Mouse (Mus musculus): ENCODE data around the gene Pdpk1. TPM values are rescaled to one million over a fixed set of nuclear protein-coding genes. Genes with fewer than 3 reads are reported as not detected.

Gene Pdpk1
- polyA plus RNA-seq, 1 experiment from 2014 or later, result 28.0 TPM

DNA sequence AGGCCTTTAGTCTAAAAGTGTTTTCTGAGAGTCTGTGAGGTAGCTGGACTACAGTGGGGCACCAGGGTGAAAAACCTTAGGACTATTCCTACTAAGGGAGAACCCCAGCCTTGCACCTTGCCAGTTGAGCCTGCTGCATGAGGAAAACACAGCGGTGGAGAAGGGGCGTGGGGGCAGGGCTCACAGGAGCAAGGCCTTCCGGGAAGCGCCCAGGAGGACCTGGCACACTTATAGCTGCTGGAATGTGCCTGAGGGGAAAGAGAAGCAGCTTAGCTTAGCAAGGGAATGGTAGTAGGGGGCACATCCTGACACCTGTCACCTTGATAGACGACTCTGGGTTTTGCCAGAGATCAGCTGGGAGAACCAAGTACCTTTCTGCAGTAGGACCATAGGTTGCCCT is 10.7 kb upstream of the Pdpk1 start:
- H3K27ac ChIP-seq (replicated peaks), result no peak overlapping the region
- ATAC-seq (ENCODE audit: low FRiP score, low TSS enrichment) (no peak), DNase-seq (ENCODE audit: low spot score) (no peak)
- WGBS, result 72% methylated on average over 5 of the region's 5 CpGs
- H3K9ac ChIP-seq (ENCODE audit: low read length), result no peak overlapping the region
- H3K4me2 ChIP-seq (replicated peaks; ENCODE audit: low read depth), result no peak overlapping the region
- H3K9me3 ChIP-seq (ENCODE audit: control insufficient read depth, low read length), result no peaks in the 10 kb centered on the region
- H3K4me1 ChIP-seq (replicated peaks; ENCODE audit: control insufficient read depth, insufficient read depth), result no peaks in the 10 kb centered on the region; the same call in none of the 2 replicates
- H3K36me3 ChIP-seq (ENCODE audit: control insufficient read depth, insufficient read depth, low read length), result peaks cover 4% of the 10 kb centered on the region; the same call in 1 of the 2 replicates
- no peaks in the 10 kb centered on the region for H3K27me3 ChIP-seq (ENCODE audit: control insufficient read depth, insufficient read depth, low read length)
- no peak for TF ChIP-seq EP300 (optimal IDR thresholded peaks at IDR 0.05)
- no peak for TF ChIP-seq CTCF (IDR thresholded peaks at IDR 0.05; ENCODE audit: low read depth)
- H3K4me3 ChIP-seq (ENCODE audit: low read depth, low read length), result no peak overlapping the region

DNA sequence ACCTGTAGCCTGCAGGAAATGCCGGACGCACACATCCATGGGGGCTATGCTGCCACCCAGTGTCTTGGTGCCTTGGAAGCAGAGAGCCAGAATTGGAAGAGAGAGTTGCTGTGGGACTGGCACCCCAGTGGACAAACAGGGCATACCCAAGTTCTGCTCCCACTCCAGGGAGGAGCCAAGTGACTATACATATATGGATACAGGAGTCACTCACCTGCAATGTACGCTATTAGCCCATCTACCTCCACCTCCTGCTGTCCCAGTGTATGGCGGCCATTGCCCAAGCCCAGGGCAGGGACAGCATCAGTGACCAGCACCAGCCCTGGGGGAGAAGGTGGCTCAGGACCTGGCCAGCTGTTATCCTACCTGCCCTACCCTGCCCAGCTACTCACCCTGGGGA is 6.8 kb upstream of the Pdpk1 start:
- ATAC-seq (ENCODE audit: low FRiP score, low TSS enrichment) (no peak), DNase-seq (ENCODE audit: low spot score) (peak; percentile 12)
- no peak overlapping the region for H3K27ac ChIP-seq (replicated peaks)
- H3K9me3 ChIP-seq (ENCODE audit: control insufficient read depth, low read length), result no peaks in the 10 kb centered on the region
- no peak for TF ChIP-seq EP300 (optimal IDR thresholded peaks at IDR 0.05)
- TF ChIP-seq CTCF (IDR thresholded peaks at IDR 0.05; ENCODE audit: low read depth), result 0 out of 2 replicates have a peak, but pooled peaks have one; percentile 7
- no peak overlapping the region for H3K4me3 ChIP-seq (ENCODE audit: low read depth, low read length)
- WGBS, result 95% methylated on average over 4 of the region's 4 CpGs
- no peaks in the 10 kb centered on the region for H3K27me3 ChIP-seq (ENCODE audit: control insufficient read depth, insufficient read depth, low read length)
- H3K9ac ChIP-seq (ENCODE audit: low read length), result no peak overlapping the region
- no peak overlapping the region for H3K4me2 ChIP-seq (replicated peaks; ENCODE audit: low read depth)
- H3K4me1 ChIP-seq (replicated peaks; ENCODE audit: control insufficient read depth, insufficient read depth), result no peaks in the 10 kb centered on the region; the same call in 1 of the 2 replicates
- H3K36me3 ChIP-seq (ENCODE audit: control insufficient read depth, insufficient read depth, low read length), result peaks cover 4% of the 10 kb centered on the region

DNA sequence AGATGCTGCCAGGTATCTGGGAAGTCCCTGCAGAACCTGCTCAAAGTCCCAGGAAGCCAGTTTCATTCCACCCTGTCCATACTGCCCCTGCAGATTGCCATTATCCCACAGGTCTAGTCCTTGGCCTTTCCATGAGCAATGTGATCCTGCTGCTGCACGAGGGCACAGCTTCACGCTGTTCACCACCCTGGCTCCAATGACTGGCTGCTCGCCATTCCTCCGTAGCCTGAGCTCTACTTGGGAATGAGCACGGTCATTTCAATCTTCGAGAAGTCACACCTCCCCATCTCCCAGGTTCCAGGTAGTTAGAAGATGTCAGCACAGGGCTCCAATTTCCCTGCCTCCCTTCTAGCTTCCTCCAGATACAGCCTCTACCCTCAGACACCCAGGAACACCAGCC is 6.4 kb upstream of the Pdpk1 start:
- Histone ChIP-seq H3K4me1 (replicated peaks; ENCODE audit: control insufficient read depth, insufficient read depth) (no peaks in the 10 kb centered on the region), H3K4me3 (ENCODE audit: low read depth, low read length) (no peak overlapping the region), H3K27me3 (ENCODE audit: control insufficient read depth, insufficient read depth, low read length) (no peaks in the 10 kb centered on the region), H3K9ac (ENCODE audit: low read length) (no peak overlapping the region), H3K4me2 (replicated peaks; ENCODE audit: low read depth) (no peak overlapping the region), H3K36me3 (ENCODE audit: control insufficient read depth, insufficient read depth, low read length) (peaks cover 4% of the 10 kb centered on the region), H3K27ac (replicated peaks) (no peak overlapping the region), H3K9me3 (ENCODE audit: control insufficient read depth, low read length) (no peaks in the 10 kb centered on the region)
- TF ChIP-seq CTCF (IDR thresholded peaks at IDR 0.05; ENCODE audit: low read depth), result no peak
- TF ChIP-seq EP300 (optimal IDR thresholded peaks at IDR 0.05), result no peak
- ATAC-seq (ENCODE audit: low FRiP score, low TSS enrichment) (no peak), DNase-seq (ENCODE audit: low spot score) (peak; percentile 9)
- WGBS, result 89% methylated on average over 6 of the region's 6 CpGs

DNA sequence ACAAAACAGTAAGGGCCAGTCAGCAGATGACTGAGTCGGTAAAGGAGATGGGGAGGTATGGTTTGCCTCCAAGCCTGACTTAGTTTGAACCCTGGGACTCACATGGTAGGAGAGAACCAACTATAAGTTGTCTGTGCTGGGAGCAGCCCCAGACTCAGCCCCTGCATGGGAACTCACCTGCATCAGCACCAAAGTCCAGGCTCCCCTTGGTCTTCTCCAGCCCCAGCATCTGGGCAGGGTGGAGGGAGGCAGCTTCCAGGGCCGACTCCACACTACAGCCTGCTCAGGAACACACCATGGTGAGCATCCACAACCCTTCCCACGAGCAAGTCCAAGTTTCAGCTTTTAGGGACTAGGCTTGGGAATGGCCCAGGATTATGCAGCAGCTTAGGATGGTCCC is 5.7 kb upstream of the Pdpk1 start:
- H3K9ac ChIP-seq (ENCODE audit: low read length), result no peak overlapping the region
- peaks cover 4% of the 10 kb centered on the region for H3K36me3 ChIP-seq (ENCODE audit: control insufficient read depth, insufficient read depth, low read length)
- no peaks in the 10 kb centered on the region for H3K9me3 ChIP-seq (ENCODE audit: control insufficient read depth, low read length)
- no peak overlapping the region for H3K4me3 ChIP-seq (ENCODE audit: low read depth, low read length)
- DNase-seq (ENCODE audit: low spot score), result no peak
- H3K27me3 ChIP-seq (ENCODE audit: control insufficient read depth, insufficient read depth, low read length), result no peaks in the 10 kb centered on the region
- no peak overlapping the region for H3K27ac ChIP-seq (replicated peaks)
- H3K4me2 ChIP-seq (replicated peaks; ENCODE audit: low read depth), result no peak overlapping the region
- H3K4me1 ChIP-seq (replicated peaks; ENCODE audit: control insufficient read depth, insufficient read depth), result no peaks in the 10 kb centered on the region
- TF ChIP-seq EP300 (optimal IDR thresholded peaks at IDR 0.05) (no peak), CTCF (IDR thresholded peaks at IDR 0.05; ENCODE audit: low read depth) (no peak)
- no peak for ATAC-seq (ENCODE audit: low FRiP score, low TSS enrichment)
- 80% methylated on average over 3 of the region's 3 CpGs for WGBS

DNA sequence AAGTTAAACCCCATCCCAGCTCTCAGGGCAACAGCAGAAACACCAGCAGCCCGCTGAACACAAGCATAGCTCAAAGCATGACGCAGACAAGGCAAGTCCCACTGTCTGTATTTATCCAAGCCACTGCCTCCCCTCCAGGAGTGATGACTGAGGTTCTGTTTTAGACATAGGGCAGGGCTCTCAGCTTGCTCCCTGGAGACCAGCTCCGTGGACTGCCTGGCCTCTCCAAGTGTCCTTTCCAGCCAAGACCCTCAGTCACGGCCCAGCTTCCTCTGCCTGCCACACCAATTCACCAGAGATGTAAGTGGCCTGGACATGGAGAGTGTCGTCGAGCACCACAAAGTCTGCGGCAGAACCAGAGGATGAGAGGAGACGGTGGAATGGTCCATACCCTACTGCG is 5.0 kb upstream of the Pdpk1 start:
- Histone ChIP-seq H3K27me3 (ENCODE audit: control insufficient read depth, insufficient read depth, low read length) (no peaks in the 10 kb centered on the region), H3K4me2 (replicated peaks; ENCODE audit: low read depth) (no peak overlapping the region), H3K9ac (ENCODE audit: low read length) (no peak overlapping the region), H3K4me3 (ENCODE audit: low read depth, low read length) (no peak overlapping the region), H3K27ac (replicated peaks) (no peak overlapping the region), H3K4me1 (replicated peaks; ENCODE audit: control insufficient read depth, insufficient read depth) (no peaks in the 10 kb centered on the region), H3K36me3 (ENCODE audit: control insufficient read depth, insufficient read depth, low read length) (peaks cover 4% of the 10 kb centered on the region), H3K9me3 (ENCODE audit: control insufficient read depth, low read length) (no peaks in the 10 kb centered on the region)
- ATAC-seq (ENCODE audit: low FRiP score, low TSS enrichment), result no peak
- DNase-seq (ENCODE audit: low spot score), result no peak
- 91% methylated on average over 9 of the region's 9 CpGs for WGBS
- TF ChIP-seq EP300 (optimal IDR thresholded peaks at IDR 0.05) (no peak), CTCF (IDR thresholded peaks at IDR 0.05; ENCODE audit: low read depth) (no peak)

DNA sequence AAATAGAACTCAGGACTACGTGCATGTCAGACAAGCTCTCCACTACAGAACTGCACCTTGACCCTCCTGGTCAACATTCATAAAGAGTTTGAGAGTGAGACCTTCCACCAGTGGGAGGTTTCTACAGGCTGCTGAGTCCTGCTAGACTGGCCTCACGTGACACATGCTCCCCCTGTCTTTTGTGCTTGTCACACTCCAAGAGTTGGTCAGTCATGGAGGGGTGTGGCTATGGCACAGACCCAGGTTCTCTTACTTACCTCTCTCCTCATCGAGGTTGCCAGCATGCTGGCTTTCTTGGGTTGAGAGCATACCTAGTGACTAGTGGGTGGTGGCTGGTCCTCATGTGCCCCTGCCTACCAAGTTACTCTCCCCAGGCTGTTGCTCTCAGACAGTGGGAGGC is 3.7 kb upstream of the Pdpk1 start:
- Histone ChIP-seq H3K4me3 (ENCODE audit: low read depth, low read length) (no peak overlapping the region), H3K4me1 (replicated peaks; ENCODE audit: control insufficient read depth, insufficient read depth) (no peaks in the 10 kb centered on the region), H3K36me3 (ENCODE audit: control insufficient read depth, insufficient read depth, low read length) (peaks cover 4% of the 10 kb centered on the region), H3K9me3 (ENCODE audit: control insufficient read depth, low read length) (no peaks in the 10 kb centered on the region), H3K27ac (replicated peaks) (no peak overlapping the region), H3K27me3 (ENCODE audit: control insufficient read depth, insufficient read depth, low read length) (no peaks in the 10 kb centered on the region), H3K9ac (ENCODE audit: low read length) (no peak overlapping the region), H3K4me2 (replicated peaks; ENCODE audit: low read depth) (no peak overlapping the region)
- TF ChIP-seq EP300 (optimal IDR thresholded peaks at IDR 0.05) (no peak), CTCF (IDR thresholded peaks at IDR 0.05; ENCODE audit: low read depth) (peak; percentile 23)
- ATAC-seq (ENCODE audit: low FRiP score, low TSS enrichment), result no peak; the same call in 1 of the 2 replicates
- 58% methylated on average over 3 of the region's 3 CpGs for WGBS
- DNase-seq (ENCODE audit: low spot score), result peak; percentile 50
